Mouse (Mus musculus) stomach, postnatal 0 days (tissue): ENCODE results near the gene Aplp2.

Experiments
- CTCF ChIP-seq: IDR thresholded peaks from 2 replicates; pipeline ENCODE4 v1.5.1; 2016; ENCODE audit warnings: antibody characterized with exemption, low read depth, mild to moderate bottlenecking, moderate library complexity
- EP300 ChIP-seq: optimal IDR thresholded peaks from 2 replicates; pipeline ENCODE3; 2016; ENCODE audit warnings: antibody characterized with exemption

GRCm38 (mm10) chr9:31198614-31199013 lies 13.0 kb downstream of the Aplp2 start:
- TF ChIP-seq EP300: no peak
- no peak for TF ChIP-seq CTCF
